Mouse (Mus musculus) left cerebral cortex, postnatal 4 days (tissue): ENCODE results near the gene Adam19. TPM values are rescaled to one million over a fixed set of nuclear protein-coding genes. Genes with fewer than 3 reads are reported as not detected.
"Not testable (repeated sequence)": the region's sequence is repeated elsewhere in the genome, so short reads cannot be mapped to it uniquely, and the experiment has no call there.

ENCODE experiments used
- DNase-seq: peaks from one replicate; pipeline ENCODE4 v3.0.0-alpha.2; 2022
- intact Hi-C: fragments of 180-260 bp; cut with DNase I; formaldehyde crosslinking; loops from one replicate; pipeline ENCODE4 v1.15.1; 2025
- total RNA-seq, 2 experiments: library from RNA; stranded (reverse); gene quantifications; 2 replicates each; pipeline ENCODE4 v1.2.3; 2021

Adam19 gene
- total RNA-seq, 2 experiments from 2014 or later: 40.0 to 44.9 TPM

GRCm38 (mm10) chr11:46126317-46126716, 70.5 kb downstream of the Adam19 start:
- intact Hi-C loops: no loop called here
- DNase-seq: no peak

GRCm38 (mm10) chr11:46126827-46127410, 71.1 kb downstream of the Adam19 start:
- intact Hi-C loops: no loop called here

GRCm38 (mm10) chr11:46127621-46128547, 72.1 kb downstream of the Adam19 start:
- intact Hi-C loops: no loop called here
- DNase-seq: no peak

More at GRCm38 (mm10) chr11:46126827-46127410, 71.1 kb downstream of the Adam19 start:
- DNase-seq: no peak

- intact Hi-C loops: no loop called here
- peak; percentile 44 for DNase-seq
Measured at GRCm38 (mm10) chr11:46128548-46128945, 72.8 kb downstream of the Adam19 start.

GRCm38 (mm10) chr11:46131022-46131986, 75.5 kb downstream of the Adam19 start:
- intact Hi-C loops: loop anchor here (5.0 kb wide), 1 partner anchor 86 kb away; no protein-coding TSS in a partner anchor
- no peak for DNase-seq

- intact Hi-C loops: loop anchor here (5.0 kb wide), 1 partner anchor 82 kb away; no protein-coding TSS in a partner anchor
Measured at GRCm38 (mm10) chr11:46134899-46135298, 79.1 kb downstream of the Adam19 start.

GRCm38 (mm10) chr11:46143342-46143741, 87.5 kb downstream of the Adam19 start:
- intact Hi-C loops: no loop called here
- DNase-seq: no peak

More at GRCm38 (mm10) chr11:46134899-46135298, 79.1 kb downstream of the Adam19 start:
- DNase-seq: no peak

GRCm38 (mm10) chr11:46145163-46145875, 89.5 kb downstream of the Adam19 start:
- intact Hi-C loops: no loop called here
- no peak for DNase-seq

- intact Hi-C loops: no loop called here
- DNase-seq: no peak
Measured at GRCm38 (mm10) chr11:46146619-46147018, 90.8 kb downstream of the Adam19 start.

GRCm38 (mm10) chr11:46156945-46157344, 101.2 kb downstream of the Adam19 start:
- no peak for DNase-seq
- intact Hi-C loops: no loop called here

GRCm38 (mm10) chr11:46157462-46157861, 101.7 kb downstream of the Adam19 start:
- intact Hi-C loops: no loop called here
- no peak for DNase-seq

GRCm38 (mm10) chr11:46165866-46166585, 110.2 kb downstream of the Adam19 start, which contains the start of gene Nipal4:
TSS of gene Nipal4 (minus strand) at chr11:46166508.
- DNase-seq: peak; percentile 6
- intact Hi-C loops: no loop called here

GRCm38 (mm10) chr11:46168506-46168905, 112.7 kb downstream of the Adam19 start:
- no peak for DNase-seq
- intact Hi-C loops: no loop called here

GRCm38 (mm10) chr11:46169908-46170307, 114.1 kb downstream of the Adam19 start:
- intact Hi-C loops: no loop called here
- no peak for DNase-seq

- no peak for DNase-seq
- intact Hi-C loops: no loop called here
Measured at GRCm38 (mm10) chr11:46172128-46172527, 116.3 kb downstream of the Adam19 start.

- DNase-seq: no peak
- intact Hi-C loops: no loop called here
Measured at GRCm38 (mm10) chr11:46176155-46176554, 120.4 kb downstream of the Adam19 start.

- intact Hi-C loops: no loop called here
- no peak for DNase-seq
Measured at GRCm38 (mm10) chr11:46177246-46178043, 121.7 kb downstream of the Adam19 start.

GRCm38 (mm10) chr11:46182031-46182430, 126.2 kb downstream of the Adam19 start:
- intact Hi-C loops: not testable (repeated sequence)

More at GRCm38 (mm10) chr11:46182031-46182430, 126.2 kb downstream of the Adam19 start:
- DNase-seq: not testable (repeated sequence)
